Mouse (Mus musculus): ENCODE results near the gene Dus2.

DNA sequence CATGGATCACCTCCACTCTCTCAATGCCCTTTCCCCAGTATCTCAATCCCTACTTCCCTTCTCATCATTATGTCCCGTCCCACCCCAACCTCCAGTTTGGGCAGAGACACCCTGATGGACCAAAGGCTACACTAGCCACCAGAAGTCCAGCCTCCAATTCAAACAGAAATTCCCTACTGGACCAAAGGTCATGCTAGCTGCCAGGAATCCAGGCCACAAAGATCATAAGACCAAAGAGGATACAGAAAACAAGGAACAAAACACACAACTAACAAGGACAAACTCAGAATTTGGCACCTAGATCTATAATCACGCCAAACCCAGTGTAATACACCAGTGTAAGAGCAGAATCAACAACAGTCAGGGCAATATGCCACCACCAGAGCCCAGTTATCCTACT lies 7.8 kb downstream of the Dus2 start:
- TF ChIP-seq USF1 (IDR thresholded peaks at IDR 0.05; ENCODE audit: low read depth): no peak
- no peak for TF ChIP-seq CTCF (IDR thresholded peaks at IDR 0.05; ENCODE audit: control insufficient read depth, insufficient read depth, insufficient read length)
- TF ChIP-seq FOSL1 (IDR thresholded peaks at IDR 0.05; ENCODE audit: insufficient read depth, low read length, poor library complexity, severe bottlenecking): no peak
- TF ChIP-seq MYOG (IDR thresholded peaks at IDR 0.05; ENCODE audit: control insufficient read depth, extremely low read depth, insufficient read length): no peak
- no peak for TF ChIP-seq MYOD1 (IDR thresholded peaks at IDR 0.05; ENCODE audit: control insufficient read depth, insufficient read length, low read depth)
- TF ChIP-seq MAX (IDR thresholded peaks at IDR 0.05): no peak

Data from C2C12 (cell line).